Mouse (Mus musculus): Measurements from ENCODE around the gene Def8.

Gene Def8

DNA sequence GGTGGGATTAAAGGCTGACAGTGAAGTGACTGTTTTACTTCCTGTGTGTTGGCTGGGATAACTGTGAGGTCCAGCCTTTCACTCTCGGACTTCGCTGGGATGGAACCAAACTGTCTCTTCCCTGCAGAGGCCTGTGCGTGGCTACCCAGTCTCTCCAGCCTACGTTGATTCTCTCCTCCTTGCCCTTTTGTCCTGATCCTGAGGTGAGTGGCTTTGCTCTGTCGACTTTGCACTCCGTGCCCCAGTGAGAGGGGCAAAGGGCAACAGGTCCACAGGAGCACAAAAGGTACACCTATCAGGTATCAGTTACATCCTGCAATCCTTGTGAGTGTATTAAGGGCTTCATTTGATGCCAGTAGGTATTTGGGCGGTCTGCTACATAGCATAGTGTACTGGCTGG lies at the start of gene Def8:
Gene Def8, plus strand, starts transcription at position 87 of the 400 bp plus-strand sequence.
- DNase-seq, result no peak

DNA sequence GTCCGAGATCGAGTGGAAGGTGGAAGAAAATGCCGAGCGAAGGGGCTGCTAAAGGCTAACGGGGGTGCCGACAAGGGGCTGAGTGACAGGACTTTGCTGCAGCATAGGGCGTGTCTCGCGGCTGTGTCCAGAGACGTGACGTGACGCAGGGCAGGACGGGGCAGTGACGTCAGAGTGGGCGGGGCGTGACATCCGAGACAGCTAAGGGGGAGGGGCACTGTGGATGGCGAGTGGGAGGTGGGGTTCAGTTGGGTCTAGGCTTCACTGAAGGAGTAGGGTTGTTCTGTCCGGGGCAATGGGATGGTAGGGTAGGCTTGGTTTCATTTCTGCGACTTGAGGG lies 49.1 kb upstream of the Def8 start:
- DNase-seq, result peak; percentile 99

DNA sequence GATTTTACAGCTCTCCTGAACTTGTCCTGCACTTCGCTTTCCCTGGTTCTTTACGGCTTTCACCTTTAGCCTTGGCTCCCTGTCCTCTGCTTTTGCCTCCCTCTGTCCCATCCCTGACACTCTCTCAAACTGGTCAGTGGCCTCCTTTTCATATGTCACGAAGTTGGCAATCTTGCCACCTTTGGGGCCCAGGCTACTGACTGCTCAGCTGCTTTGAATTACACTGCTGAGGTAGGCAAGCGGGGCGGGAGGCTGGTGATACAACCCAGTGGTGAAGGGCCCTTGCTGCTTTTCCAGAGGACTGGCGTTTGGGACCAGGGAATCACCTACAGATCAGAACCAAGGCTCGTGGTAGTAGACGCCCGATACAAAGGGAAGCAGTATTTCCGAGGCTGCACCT lies 47.6 kb upstream of the Def8 start:
- no peak for DNase-seq

GRCm38 (mm10) chr8:123376106-123376505 lies 47.2 kb upstream of the Def8 start:
- DNase-seq, result no peak

GRCm38 (mm10) chr8:123381711-123382110 lies 41.6 kb upstream of the Def8 start:
- peak; percentile 91 for DNase-seq

GRCm38 (mm10) chr8:123382516-123382915 lies 40.8 kb upstream of the Def8 start:
- DNase-seq, result peak; percentile 88

- no peak for DNase-seq
These were observed 38.3 kb upstream of the Def8 start for GRCm38 (mm10) chr8:123384883-123385540.

DNA sequence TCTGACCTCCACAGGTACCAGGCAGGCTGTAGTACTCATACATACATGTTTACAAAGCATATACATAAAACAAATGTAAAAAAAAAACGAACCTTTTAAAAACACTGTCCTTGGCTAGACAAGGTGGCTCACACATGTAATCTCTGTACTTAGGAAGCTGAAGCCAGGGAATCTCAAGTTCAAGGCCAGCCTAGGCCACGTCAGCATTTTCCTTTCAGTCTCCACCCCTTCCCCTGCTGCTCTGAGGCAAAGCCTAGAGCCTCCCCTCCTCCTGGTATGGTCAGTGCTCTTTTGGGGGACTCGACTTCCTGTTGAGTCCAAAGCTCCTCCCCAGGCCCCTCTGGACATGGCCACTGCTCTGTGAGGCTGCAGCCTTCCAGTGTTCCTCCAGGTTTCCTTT lies 36.3 kb upstream of the Def8 start:
- DNase-seq, result no peak

GRCm38 (mm10) chr8:123387801-123388200 lies 35.5 kb upstream of the Def8 start:
- no peak for DNase-seq

DNA sequence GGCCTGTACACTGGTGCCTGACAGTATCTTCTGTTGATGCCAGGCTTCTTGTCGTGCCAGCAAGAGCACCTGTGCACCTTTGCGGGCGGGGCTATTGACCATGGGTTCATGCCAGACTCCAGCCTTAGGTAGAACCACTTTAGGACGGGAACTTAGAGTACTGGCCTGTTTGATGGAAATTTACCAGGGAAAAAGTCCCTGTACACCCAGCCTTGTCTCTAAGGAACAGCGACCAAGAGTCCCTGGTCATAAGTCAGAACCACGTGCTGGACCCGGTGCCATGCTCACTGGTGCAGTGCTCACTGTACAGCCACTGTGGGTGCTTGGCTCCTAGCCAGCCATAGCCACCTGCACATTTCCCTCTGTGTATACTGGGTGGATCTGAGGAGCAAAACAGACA lies 34.3 kb upstream of the Def8 start:
- no peak for DNase-seq

GRCm38 (mm10) chr8:123398308-123398707 lies 25.0 kb upstream of the Def8 start:
- peak; percentile 94 for DNase-seq

GRCm38 (mm10) chr8:123401936-123402335 lies 21.4 kb upstream of the Def8 start:
- no peak for DNase-seq

- DNase-seq, result peak; percentile 92
These were observed 20.5 kb upstream of the Def8 start for GRCm38 (mm10) chr8:123402730-123403326.

DNA sequence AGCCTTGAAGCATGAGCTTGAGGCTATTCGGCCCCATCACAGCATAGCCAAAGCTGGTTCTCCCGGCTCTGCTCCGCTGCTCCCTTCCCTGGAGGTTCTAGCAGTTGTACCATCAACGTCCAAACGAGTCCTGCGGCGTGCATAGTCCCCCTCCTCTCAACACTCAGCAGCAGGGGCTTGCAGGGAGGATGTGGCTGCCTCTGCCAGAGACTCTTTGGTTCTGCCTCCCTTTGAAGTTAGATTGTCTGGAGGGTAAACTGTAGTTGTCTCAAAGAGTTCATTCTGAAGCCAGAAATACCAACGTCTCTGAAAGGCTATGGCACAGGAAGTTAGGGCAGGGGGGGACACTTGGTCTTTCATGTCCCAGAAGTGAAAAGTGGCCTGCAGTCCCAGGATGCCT lies 18.8 kb upstream of the Def8 start:
- peak; percentile 83 for DNase-seq

DNA sequence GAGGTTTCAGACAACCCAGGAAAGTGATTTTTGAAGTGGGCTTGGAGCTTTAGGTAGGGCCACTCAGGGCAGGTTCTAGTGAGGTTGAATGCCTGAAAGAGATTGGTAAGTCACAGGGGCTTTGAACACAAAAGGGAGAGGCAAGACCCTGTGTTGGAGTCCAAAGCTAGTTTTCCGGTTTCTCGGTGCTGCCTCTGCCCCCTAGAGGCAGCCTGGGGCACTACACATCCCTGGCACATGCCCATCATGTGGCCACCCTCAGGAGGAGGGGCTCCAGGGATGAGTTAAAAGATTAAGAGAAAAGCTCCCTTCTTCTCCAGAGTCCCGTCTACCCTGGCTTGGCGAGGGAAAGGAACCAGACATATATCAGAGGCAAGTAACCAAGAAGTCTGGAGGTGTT lies 16.5 kb upstream of the Def8 start, which contains the start of gene Mc1r:
Gene Mc1r, plus strand, starts transcription at position 322 of the 400 bp plus-strand sequence.
- no peak for DNase-seq

DNA sequence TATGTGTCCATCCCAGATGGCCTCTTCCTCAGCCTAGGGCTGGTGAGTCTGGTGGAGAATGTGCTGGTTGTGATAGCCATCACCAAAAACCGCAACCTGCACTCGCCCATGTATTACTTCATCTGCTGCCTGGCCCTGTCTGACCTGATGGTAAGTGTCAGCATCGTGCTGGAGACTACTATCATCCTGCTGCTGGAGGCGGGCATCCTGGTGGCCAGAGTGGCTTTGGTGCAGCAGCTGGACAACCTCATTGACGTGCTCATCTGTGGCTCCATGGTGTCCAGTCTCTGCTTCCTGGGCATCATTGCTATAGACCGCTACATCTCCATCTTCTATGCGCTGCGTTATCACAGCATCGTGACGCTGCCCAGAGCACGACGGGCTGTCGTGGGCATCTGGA lies 15.7 kb upstream of the Def8 start:
- no peak for DNase-seq

DNA sequence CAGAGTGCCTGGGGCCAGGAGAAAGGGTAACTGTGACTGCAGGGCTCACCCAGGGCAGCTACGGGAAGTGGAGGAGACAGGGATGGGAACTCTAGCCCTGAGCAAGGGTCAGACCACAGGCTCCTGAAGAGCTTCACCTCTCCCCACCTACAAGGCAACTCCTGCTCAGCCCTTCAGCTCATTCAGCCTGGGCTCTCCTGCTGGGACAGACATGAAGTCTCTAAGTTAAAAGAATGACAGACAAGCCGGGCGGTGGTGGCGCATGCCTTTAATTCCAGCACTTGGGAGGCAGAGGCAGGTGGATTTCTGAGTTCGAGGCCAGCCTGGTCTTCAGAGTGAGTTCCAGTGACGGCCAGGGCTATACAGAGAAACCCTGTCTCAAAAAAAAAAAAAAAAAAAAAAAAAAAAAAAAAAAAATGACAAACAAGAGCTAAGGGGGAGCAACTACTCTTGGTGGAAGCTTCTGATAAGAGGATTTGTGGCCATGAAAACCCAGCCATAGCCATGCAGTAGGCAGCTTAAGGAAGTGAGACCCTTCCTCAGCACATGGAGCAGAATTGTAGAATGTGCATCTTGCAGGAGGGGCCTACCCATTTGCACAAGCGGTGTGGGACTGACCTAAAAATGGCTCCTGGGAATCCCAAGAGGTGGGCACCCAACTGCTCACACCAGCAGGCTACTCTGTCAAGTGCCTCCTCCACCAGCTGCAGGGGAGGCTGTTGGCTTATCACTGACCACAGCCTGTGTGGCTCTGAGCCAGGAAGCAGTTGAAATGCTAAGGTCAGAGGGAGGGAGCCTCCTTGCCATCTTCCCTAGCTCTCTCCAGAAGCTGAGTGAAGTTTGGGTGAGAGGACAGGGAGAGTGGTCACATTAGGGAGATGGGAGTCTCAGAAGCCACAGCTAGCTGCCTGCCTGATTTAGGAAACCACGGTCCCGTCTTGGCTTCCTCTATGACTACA lies 14.5 kb upstream of the Def8 start:
- DNase-seq, result no peak

GRCm38 (mm10) chr8:123410049-123410587 lies 13.2 kb upstream of the Def8 start:
- peak; percentile 97 for DNase-seq

GRCm38 (mm10) chr8:123410788-123411187 lies 12.5 kb upstream of the Def8 start:
- DNase-seq, result peak; percentile 80

- peak; percentile 93 for DNase-seq
These were observed 12.1 kb upstream of the Def8 start, which contains the start of gene Tubb3 for GRCm38 (mm10) chr8:123411246-123411645. Gene Tubb3, plus strand, starts transcription at chr8:123411424.

DNA sequence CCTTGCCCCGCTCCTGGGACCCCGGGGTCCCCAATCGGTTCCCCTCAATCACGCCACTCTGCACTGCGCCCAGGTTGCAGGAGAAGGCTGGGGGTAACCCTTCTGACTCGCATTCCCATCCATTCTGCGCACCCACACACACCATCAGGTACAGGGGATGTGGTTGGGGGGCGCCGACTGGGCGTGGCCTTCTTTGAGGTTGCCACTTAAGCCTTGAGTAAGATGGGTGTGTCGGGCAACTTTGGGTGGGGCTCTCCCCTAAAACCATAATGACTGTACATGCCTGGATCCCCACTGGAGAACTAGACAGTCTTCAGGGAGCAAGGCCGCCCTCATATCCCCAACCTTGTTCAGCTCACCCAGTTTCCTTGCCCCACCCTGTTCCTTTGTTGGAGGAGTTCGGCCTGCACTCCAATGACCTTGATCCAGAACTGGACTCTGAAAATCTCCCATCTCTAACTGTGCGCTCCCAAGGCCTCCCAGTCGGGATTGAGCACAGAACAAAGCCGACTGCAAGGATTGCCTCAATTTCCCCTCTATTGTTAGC lies 11.5 kb upstream of the Def8 start:
- DNase-seq, result peak; percentile 89

GRCm38 (mm10) chr8:123412560-123413170 lies 10.7 kb upstream of the Def8 start:
- peak; percentile 88 for DNase-seq

GRCm38 (mm10) chr8:123414255-123414654 lies 9.1 kb upstream of the Def8 start:
- DNase-seq, result peak; percentile 77
